Mouse (Mus musculus) kidney, adult 11 months (tissue): Measurements from ENCODE around the gene Bud23.
"Not testable (repeated sequence)": the region's sequence is repeated elsewhere in the genome, so short reads cannot be mapped to it uniquely, and the experiment has no call there.

Source experiments
- DNase-seq: peaks from one replicate; pipeline ENCODE4 v3.0.0; 2022

Bud23 gene

DNA sequence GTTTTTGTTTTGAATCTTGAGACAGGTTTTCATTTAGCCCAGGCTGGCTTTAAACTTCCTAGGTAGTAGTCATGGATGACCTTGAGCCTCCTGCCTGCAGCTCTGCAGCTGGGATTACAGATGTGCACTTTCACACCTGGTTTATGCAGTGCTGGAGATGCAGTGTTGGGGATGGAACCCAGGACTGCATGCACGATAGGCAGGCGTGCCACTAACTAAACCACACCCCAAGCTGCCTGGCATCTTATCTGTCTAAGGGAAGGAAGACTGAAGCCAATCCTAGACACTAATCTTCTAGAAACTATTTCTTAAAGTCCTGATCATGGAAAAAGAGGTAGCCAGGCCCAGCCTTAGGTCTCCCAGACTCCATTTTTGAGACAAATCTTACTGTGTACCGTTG, 5.7 kb upstream of the Bud23 start:
- DNase-seq: no peak

GRCm38 (mm10) chr5:135066008-135066407, 1.2 kb upstream of the Bud23 start:
- DNase-seq: no peak

DNA sequence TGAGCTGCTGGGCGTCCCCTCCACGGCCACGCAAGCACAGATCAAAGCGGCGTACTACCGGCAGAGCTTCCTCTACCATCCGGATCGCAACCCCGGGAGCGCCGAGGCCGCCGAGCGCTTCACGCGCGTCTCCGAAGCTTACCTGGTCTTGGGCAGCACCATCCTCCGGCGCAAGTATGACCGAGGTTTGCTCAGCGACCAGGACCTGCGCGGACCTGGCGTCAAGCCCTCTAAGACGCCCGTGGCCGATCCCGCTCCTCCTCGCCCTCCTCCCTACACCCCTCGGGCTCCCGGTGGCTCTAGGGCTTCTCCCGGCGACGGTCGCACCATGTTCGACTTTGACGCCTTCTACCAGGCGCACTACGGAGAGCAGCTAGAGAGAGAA, 385 bp downstream of the Bud23 start:
- no peak for DNase-seq

GRCm38 (mm10) chr5:135063629-135064381, 954 bp downstream of the Bud23 start, which contains the start of gene Dnajc30:
Gene Dnajc30 (plus strand): TSS chr5:135064202.
- peak; percentile 96 for DNase-seq

DNA sequence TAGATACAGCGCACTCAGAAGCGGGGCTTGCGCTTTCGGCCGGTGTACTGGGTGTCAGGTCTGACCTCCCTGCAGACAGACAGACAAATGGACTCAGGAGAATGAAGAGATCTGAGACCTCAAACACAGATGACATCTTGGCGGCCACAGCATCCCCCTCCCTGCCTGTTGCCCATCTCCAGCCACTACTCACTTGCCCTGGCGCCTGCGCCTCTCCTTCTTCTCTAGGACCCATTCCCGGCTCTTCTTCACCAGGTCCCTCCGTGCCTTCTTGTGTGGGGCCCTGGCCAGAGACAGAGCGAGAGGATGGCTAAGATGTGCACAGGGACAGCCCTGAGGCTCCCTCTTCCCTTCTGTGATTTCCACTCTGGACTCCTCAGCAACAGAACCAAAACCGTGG, 11.4 kb downstream of the Bud23 start:
- no peak for DNase-seq

DNA sequence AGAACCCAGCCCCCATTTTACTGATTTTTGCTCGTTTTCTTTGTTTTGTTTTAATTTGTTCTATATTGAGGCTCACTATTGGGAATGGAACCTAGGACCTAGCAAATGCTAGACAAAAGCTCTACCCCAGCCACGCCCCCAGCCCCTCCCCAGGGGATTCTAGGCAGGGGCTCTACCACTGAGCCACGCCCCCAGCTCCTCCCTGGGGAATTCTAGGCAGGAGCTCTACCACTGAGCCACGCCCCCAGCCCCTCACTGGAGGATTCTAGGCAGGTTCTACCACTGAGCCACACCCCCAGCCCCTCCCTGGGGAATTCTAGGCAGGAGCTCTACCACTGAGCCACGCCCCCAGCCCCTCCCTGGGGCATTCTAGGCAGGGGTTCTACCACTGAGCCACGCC, 15.5 kb downstream of the Bud23 start:
- DNase-seq: not testable (repeated sequence)

- no peak for DNase-seq
Measured at GRCm38 (mm10) chr5:135048539-135048938, 16.2 kb downstream of the Bud23 start.

DNA sequence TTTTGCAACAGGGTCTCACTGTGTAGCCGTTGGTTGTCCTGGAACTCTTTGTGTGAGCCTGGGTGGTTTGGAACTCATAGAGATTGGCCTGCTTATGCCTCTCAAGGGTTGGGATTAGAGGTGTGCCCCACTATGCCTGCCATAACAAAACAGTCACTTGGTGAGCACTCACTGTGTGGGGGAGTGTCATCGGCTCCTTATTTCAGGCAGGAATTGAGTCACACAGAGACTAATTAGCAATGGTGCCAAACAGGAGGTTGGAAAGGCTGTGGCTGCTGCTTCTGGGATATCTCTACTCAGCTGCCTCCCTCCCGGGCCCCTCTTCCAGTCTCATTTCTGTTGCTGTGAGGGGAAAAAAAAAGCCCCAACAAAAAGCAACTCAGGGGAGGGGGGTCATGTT, 20.2 kb downstream of the Bud23 start:
- DNase-seq: no peak

DNA sequence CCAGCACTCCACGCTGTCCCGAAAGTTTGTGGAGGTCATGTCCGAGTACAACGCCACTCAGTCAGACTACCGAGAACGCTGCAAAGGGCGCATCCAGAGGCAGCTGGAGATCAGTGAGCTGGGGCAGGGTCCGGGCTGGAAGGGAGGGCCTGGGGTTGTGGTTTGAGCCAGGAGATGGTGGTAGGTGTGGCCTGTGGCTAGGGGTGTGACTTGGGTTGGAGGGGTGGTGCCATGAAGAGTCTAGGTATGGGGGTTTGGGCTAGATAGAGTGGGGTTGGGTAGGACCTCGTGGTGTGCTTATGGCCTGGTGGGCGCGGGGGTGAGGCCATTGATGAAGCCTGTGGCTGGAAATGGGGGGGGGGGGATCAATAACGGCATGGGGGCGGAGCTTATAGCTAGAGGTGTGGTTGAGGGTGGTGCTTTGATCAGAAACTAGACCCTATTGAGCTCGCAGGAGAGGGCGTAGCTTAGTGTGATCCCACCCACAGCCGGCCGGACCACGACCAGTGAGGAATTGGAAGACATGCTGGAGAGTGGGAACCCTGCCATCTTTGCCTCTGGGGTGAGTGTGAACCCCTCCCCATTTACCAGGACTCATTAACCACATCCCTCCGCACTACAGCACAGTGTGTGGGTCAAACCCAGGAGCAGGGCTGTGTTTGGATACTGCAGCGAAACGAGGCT, 22.5 kb downstream of the Bud23 start:
- no peak for DNase-seq

- DNase-seq: no peak
Measured at GRCm38 (mm10) chr5:135040777-135041176, 24.0 kb downstream of the Bud23 start.

DNA sequence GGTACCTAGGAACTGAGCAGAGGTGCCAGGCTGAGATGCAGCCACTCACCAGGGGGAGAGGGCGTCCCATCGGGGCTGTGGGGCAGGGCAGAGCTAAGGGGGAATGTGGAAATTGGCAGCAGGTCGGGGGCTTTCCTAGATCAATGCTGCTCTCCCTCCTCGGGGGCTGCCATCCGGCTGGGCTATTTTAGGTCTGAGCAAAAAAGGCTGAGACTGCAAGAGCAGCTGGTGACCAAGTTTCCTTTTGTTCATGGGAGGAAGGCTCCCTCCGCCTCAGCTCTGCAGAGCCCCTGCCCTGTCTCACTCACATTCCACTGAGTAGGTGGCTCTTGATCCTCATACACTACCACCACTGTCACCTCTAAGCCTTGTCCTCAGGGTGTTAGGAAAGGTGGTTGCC, 24.7 kb downstream of the Bud23 start:
- no peak for DNase-seq

DNA sequence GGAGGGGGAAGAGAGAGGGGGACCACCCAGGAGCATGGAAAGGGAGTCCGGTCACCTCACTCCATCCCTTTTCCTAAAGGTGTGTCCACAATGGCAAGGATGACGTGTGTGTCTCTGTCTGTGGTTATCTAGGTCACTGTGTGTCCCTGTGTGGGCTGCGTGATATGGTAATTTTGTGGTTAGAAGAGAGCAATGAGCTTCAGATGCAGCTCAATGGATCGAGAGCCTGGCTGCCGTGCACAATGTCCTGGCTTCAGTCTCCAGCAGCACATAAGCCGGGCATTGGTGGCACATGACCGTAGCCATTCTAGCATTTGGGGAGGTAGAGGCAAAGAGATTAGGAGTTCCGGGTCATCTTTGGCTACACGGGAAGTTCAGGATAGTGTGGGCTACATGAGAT, 25.2 kb downstream of the Bud23 start:
- DNase-seq: no peak

DNA sequence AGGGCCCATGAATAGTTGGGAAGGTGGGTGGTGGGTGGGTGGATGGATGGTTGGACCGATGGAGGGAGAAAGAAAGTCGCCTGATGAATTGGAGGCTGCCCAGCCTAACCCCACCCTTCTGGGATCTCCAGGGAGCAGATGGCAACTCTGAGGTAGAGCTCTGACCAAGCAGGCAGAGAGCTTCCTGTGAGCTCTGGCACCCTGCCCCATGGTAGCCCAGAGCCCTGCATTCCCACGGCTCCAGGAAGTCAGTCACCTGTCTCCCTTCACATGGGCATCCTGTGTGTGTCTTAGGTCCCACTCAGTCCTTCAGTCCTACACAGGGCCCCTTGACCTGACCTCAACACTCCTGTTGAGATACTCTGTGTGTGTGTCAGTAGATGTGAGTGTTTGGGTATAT, 26.8 kb downstream of the Bud23 start:
- DNase-seq: no peak

DNA sequence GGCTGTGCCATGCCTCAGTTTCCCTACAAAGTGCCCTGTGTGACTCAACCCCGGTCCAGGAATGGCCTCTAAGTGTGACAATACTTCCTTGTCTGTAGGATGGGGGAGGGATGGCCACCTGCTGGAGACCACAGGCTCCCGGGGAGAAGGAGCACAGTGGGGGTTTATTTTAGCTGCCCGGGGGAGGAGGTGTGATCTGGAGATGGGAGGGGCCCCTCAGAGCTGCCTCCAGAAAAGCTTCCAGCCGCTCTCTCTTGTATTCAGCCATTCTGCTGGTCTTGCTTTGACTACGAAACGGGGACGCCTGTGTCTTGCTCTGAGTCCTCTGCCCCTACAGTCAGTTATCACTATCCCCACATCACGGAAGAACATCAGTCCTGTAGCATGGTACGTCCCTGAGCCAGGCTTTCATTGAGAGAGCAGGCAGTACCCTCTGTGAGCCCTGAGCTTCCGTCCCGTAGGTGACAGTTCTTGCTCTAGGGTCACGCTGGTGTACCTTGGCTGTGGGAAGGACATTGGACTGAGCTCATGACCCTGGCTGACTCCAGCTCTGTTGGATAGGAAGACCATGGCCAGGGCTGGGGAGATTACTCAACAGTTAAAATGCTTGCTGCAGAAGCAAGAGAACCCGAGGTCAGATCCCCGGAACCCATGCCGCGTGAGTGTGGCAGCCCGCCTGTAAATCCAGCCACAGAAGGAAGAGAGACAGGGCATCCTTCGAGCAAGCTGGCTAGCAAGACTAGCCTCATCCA, 29.0 kb downstream of the Bud23 start:
- peak; percentile 53 for DNase-seq

DNA sequence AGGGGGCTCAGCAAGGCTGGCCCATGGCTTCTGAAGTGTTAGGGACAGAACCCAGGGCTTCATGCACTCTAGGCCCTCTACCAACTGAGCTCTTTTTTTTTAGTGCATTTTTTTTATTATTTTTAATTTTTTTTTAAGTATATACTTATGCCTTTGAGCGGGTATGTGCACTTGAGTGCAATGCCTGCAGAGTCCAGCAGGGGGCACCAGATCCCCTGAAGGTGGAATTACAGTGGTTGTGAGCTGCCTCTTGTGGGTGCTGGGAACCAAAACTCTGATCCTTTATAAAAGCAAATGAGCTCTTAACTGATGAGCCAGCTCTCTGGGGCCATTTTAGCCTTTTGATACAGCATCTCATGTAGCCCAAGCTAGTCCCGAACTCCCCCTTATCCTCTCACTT, 30.2 kb downstream of the Bud23 start:
- DNase-seq: no peak

DNA sequence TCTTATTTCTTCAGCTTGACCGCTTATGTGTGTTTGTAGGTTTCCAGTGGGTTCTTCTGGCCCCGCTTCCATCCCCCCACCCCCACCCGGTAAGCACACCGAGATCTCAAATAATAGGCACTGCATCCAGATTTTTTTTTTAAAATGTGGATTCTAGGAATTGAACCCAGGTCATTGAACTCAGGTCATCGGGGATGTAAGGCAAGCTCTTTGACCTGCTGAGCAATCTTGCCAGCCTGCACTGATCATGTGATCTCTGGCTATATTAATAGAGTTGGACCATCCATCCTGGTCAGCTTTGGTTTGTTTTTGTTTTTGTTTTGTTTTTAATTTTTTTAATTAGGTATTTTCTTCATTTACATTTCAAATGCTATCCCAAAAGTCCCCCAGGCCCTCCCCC, 32.2 kb downstream of the Bud23 start:
- DNase-seq: no peak

- DNase-seq: no peak
Measured at GRCm38 (mm10) chr5:135029007-135029854, 35.5 kb downstream of the Bud23 start.

DNA sequence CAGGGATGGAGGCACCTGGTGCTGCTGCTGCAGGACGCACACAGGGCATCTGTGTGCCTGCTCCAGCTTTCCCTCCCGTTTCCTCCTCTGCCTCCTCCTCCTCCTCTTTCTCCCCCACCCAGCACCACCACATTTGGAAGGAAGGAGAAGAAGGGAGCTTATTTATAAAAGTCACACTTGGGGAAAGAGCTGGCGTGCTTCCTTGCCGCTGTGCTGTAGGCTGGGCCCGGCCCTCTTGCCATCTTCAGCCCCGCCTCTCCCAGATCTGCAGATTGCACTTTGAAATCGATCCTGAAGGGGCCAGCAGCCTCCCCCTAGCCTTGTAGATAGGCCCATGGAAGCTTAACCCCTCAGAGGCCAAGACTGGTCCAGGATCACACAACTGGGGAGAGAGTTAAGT, 38.9 kb downstream of the Bud23 start:
- DNase-seq: no peak

- DNase-seq: no peak
Measured at GRCm38 (mm10) chr5:135024665-135025224, 40.0 kb downstream of the Bud23 start.

DNA sequence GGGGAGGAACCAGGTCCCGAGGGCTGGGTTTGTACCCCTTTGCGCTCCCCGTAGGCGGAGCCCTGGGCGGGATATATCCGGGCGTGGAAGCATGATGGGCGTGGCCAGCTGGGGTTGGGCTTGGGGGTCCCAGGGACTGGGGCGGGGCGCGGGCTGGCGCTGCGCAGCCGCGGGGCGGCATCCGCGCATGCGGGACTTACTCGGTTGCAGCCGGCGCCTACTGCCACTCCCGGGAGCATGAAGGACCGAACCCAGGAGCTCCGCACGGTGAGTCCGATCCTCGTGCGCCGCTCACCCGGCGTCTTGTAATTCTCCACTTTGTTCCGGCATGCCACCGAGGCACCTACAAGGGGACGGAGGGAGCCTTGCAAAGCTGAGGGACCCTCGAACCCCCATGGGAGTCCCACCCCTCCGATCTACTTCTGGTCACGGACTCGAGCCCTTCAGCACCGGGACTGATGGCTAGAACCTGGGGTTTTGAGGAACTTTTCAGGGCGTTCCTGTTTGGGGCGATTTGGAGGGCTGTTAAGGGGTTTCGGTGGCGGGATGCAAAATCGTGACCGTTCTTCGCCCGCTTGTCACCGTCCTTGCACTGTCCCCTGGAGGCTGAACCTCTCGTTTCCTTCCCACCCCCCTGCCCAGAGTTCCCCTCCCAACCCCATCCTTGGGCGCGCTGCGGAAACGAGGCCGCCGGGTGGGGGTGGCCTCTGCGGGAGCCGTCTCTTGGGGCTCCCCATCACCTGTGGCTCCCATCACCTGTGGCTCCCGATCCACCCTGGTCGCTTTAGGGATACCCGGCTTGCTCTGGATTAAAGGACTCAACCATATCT, 41.2 kb downstream of the Bud23 start, which contains the start of gene Stx1a:
TSS of gene Stx1a (plus strand) at position 139 of the 830 bp plus-strand sequence.
- DNase-seq: peak; percentile 80

DNA sequence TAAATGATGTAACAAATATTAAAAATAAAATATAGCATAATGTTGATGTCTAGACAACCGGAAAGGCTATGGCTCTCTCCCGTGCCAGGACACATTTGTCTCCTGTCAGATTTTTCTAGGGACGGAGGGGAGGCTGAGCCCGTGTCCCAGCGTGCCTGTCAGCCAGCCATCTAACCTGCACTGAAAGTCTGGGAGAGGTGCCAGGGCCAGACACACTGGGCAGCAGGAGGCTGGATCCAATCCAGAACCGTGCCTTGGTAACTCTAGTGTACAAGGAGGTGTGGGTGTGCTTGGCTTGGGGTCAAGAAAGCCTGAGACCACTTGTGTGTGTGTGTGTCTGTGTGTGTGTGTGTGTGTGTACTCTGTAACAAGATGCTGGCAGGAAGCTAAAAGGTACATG, 42.9 kb downstream of the Bud23 start:
- peak; percentile 88 for DNase-seq
